Mouse (Mus musculus): ENCODE data around the gene Dapk2. TPM values are rescaled to one million over a fixed set of nuclear protein-coding genes. Genes with fewer than 3 reads are reported as not detected.

Dapk2 gene
- total RNA-seq, 2 experiments from 2014 or later, result 25.7 to 27.9 TPM

GRCm38 (mm10) chr9:66142265-66142664 is 15.8 kb upstream of the Dapk2 start:
- DNase-seq, result no peak

GRCm38 (mm10) chr9:66144248-66144647 is 13.8 kb upstream of the Dapk2 start:
- DNase-seq, result no peak

- DNase-seq, result no peak
Observed at GRCm38 (mm10) chr9:66146141-66146540, 11.9 kb upstream of the Dapk2 start.

GRCm38 (mm10) chr9:66152011-66152410 is 6.0 kb upstream of the Dapk2 start:
- DNase-seq, result no peak

GRCm38 (mm10) chr9:66153594-66153993 is 4.4 kb upstream of the Dapk2 start:
- no peak for DNase-seq

- DNase-seq, result no peak
Observed at GRCm38 (mm10) chr9:66154013-66154412, 4.0 kb upstream of the Dapk2 start.

GRCm38 (mm10) chr9:66155534-66155933 is 2.5 kb upstream of the Dapk2 start:
- DNase-seq, result no peak

GRCm38 (mm10) chr9:66158885-66159430 is 935 bp downstream of the Dapk2 start:
- DNase-seq, result no peak

- DNase-seq, result no peak
Observed at GRCm38 (mm10) chr9:66160155-66160554, 2.1 kb downstream of the Dapk2 start.

- DNase-seq, result peak; percentile 79
Observed at GRCm38 (mm10) chr9:66162995-66163394, 5.0 kb downstream of the Dapk2 start.

- DNase-seq, result no peak
Observed at GRCm38 (mm10) chr9:66167222-66167621, 9.2 kb downstream of the Dapk2 start.

- DNase-seq, result no peak
Observed at GRCm38 (mm10) chr9:66168233-66168632, 10.2 kb downstream of the Dapk2 start.

- DNase-seq, result no peak
Observed at GRCm38 (mm10) chr9:66170506-66170905, 12.5 kb downstream of the Dapk2 start.

- no peak for DNase-seq
Observed at GRCm38 (mm10) chr9:66171275-66171921, 13.4 kb downstream of the Dapk2 start.

GRCm38 (mm10) chr9:66173316-66173855 is 15.4 kb downstream of the Dapk2 start:
- DNase-seq, result no peak

GRCm38 (mm10) chr9:66174985-66175384 is 17.0 kb downstream of the Dapk2 start:
- no peak for DNase-seq

- DNase-seq, result no peak
Observed at GRCm38 (mm10) chr9:66177975-66178374, 20.0 kb downstream of the Dapk2 start.

GRCm38 (mm10) chr9:66179795-66180194 is 21.8 kb downstream of the Dapk2 start:
- peak; percentile 31 for DNase-seq

GRCm38 (mm10) chr9:66181126-66181825 is 23.3 kb downstream of the Dapk2 start:
- DNase-seq, result no peak

- DNase-seq, result no peak
Observed at GRCm38 (mm10) chr9:66181826-66182678, 24.0 kb downstream of the Dapk2 start.

GRCm38 (mm10) chr9:66182679-66182993 is 24.6 kb downstream of the Dapk2 start:
- no peak for DNase-seq

- DNase-seq, result no peak
Observed at GRCm38 (mm10) chr9:66183023-66183422, 25.0 kb downstream of the Dapk2 start.

GRCm38 (mm10) chr9:66184572-66184971 is 26.5 kb downstream of the Dapk2 start:
- peak; percentile 64 for DNase-seq

Measured in gastrocnemius, postnatal 25 days (tissue).